Mouse (Mus musculus) lung, adult 2 months (tissue): ENCODE results near the gene U2af2.

Source experiments
- CTCF ChIP-seq: fragments of 200-500 bp; IDR thresholded peaks from 2 replicates; pipeline ENCODE4 v1.5.1; 2011; ENCODE audit warnings: mild to moderate bottlenecking, low read length, control low read depth; ENCODE audit not compliant: insufficient read depth
- POLR2A ChIP-seq: fragments of 200-500 bp; IDR thresholded peaks from 2 replicates; pipeline ENCODE4 v1.6.1; 2011; ENCODE audit warnings: low read depth, mild to moderate bottlenecking, control low read depth, low read length, borderline replicate concordance; ENCODE audit errors: extremely low read depth

DNA sequence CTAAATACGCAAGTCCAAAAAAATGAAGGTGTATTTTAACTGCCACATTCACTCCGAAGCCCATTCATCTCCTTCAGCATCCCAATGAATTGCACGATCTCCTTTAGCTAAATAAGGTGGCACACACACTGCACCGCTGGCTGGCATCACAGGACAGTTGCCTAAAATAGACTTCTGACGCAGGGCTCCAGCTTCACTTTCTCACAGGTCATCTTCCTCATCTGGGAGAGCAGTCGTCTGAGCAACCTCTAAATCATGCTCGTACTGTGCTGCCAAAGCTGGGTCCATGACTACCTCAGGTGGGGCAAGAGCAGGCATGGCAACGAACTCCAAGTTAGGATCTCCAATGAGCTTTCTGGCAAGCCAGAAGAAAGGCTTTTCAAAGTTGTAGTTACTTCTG lies 63.1 kb downstream of the U2af2 start:
- TF ChIP-seq CTCF: no peak
- TF ChIP-seq POLR2A: no peak
